Mouse (Mus musculus): ENCODE data around the gene Fkbp11.

The Fkbp11 gene

GRCm38 (mm10) chr15:98742766-98743428 is 14.9 kb upstream of the Fkbp11 start:
- in situ Hi-C loops (cut with MboI; ENCODE audit: unreplicated experiment in 2 of 2): no loop called here

- in situ Hi-C loops (cut with MboI; ENCODE audit: unreplicated experiment in 2 of 2): no loop called here
Measured at GRCm38 (mm10) chr15:98740219-98740618, 12.2 kb upstream of the Fkbp11 start.

GRCm38 (mm10) chr15:98738796-98739195 is 10.8 kb upstream of the Fkbp11 start:
- in situ Hi-C loops (cut with MboI; ENCODE audit: unreplicated experiment in 2 of 2): no loop called here

GRCm38 (mm10) chr15:98737881-98738280 is 9.9 kb upstream of the Fkbp11 start:
- in situ Hi-C loops (cut with MboI; ENCODE audit: unreplicated experiment in 2 of 2): no loop called here

- in situ Hi-C loops (cut with MboI; ENCODE audit: unreplicated experiment in 2 of 2): no loop called here
Measured at GRCm38 (mm10) chr15:98736521-98736920, 8.5 kb upstream of the Fkbp11 start.

- in situ Hi-C loops (cut with MboI; ENCODE audit: unreplicated experiment in 2 of 2): no loop called here
Measured at GRCm38 (mm10) chr15:98733976-98734566, 6.1 kb upstream of the Fkbp11 start.

GRCm38 (mm10) chr15:98733370-98733769 is 5.4 kb upstream of the Fkbp11 start:
- in situ Hi-C loops (cut with MboI; ENCODE audit: unreplicated experiment in 2 of 2): no loop called here

GRCm38 (mm10) chr15:98732006-98732531 is 4.1 kb upstream of the Fkbp11 start:
- in situ Hi-C loops (cut with MboI; ENCODE audit: unreplicated experiment in 2 of 2): no loop called here

- in situ Hi-C loops (cut with MboI; ENCODE audit: unreplicated experiment in 2 of 2): no loop called here
Measured at GRCm38 (mm10) chr15:98730790-98731189, 2.8 kb upstream of the Fkbp11 start.

GRCm38 (mm10) chr15:98729791-98730545 is 2.0 kb upstream of the Fkbp11 start:
- in situ Hi-C loops (cut with MboI; ENCODE audit: unreplicated experiment in 2 of 2): no loop called here

GRCm38 (mm10) chr15:98728366-98728765 is 368 bp upstream of the Fkbp11 start:
- in situ Hi-C loops (cut with MboI; ENCODE audit: unreplicated experiment in 2 of 2): no loop called here

- in situ Hi-C loops (cut with MboI; ENCODE audit: unreplicated experiment in 2 of 2): no loop called here
Measured at GRCm38 (mm10) chr15:98726746-98727145, 1.3 kb downstream of the Fkbp11 start.

- in situ Hi-C loops (cut with MboI; ENCODE audit: unreplicated experiment in 2 of 2): no loop called here
Measured at GRCm38 (mm10) chr15:98726079-98726478, 1.9 kb downstream of the Fkbp11 start.

GRCm38 (mm10) chr15:98724441-98724840 is 3.6 kb downstream of the Fkbp11 start:
- in situ Hi-C loops (cut with MboI; ENCODE audit: unreplicated experiment in 2 of 2): no loop called here

GRCm38 (mm10) chr15:98722854-98723253 is 5.1 kb downstream of the Fkbp11 start:
- in situ Hi-C loops (cut with MboI; ENCODE audit: unreplicated experiment in 2 of 2): no loop called here

- in situ Hi-C loops (cut with MboI; ENCODE audit: unreplicated experiment in 2 of 2): no loop called here
Measured at GRCm38 (mm10) chr15:98722191-98722590, 5.8 kb downstream of the Fkbp11 start.

- in situ Hi-C loops (cut with MboI; ENCODE audit: unreplicated experiment in 2 of 2): no loop called here
Measured at GRCm38 (mm10) chr15:98717301-98717700, 10.7 kb downstream of the Fkbp11 start.

- in situ Hi-C loops (cut with MboI; ENCODE audit: unreplicated experiment in 2 of 2): loop anchor here in 1 of 2 experiments (5.0 kb wide), 1 partner anchor 73 kb away; the partner anchor contains the start of gene Wnt1
Measured at GRCm38 (mm10) chr15:98714230-98714652, 13.8 kb downstream of the Fkbp11 start.

- in situ Hi-C loops (cut with MboI; ENCODE audit: unreplicated experiment in 2 of 2): loop anchor here in 1 of 2 experiments (5.0 kb wide), 1 partner anchor 77 kb away; the partner anchor contains the start of gene Wnt1
Measured at GRCm38 (mm10) chr15:98710442-98710841, 17.6 kb downstream of the Fkbp11 start.

GRCm38 (mm10) chr15:98707766-98708372 is 20.1 kb downstream of the Fkbp11 start, which contains the start of gene Ccdc65:
Ccdc65 (plus strand) TSS chr15:98708207.
- in situ Hi-C loops (cut with MboI; ENCODE audit: unreplicated experiment in 2 of 2): no loop called here

- in situ Hi-C loops (cut with MboI; ENCODE audit: unreplicated experiment in 2 of 2): loop anchor here (5.0 kb wide), 2 partner anchors 37 to 122 kb away; no protein-coding TSS in a partner anchor
Measured at GRCm38 (mm10) chr15:98704312-98704711, 23.7 kb downstream of the Fkbp11 start.
